Mouse (Mus musculus): ENCODE measurements around the gene Gba. TPM values are rescaled to one million over a fixed set of nuclear protein-coding genes. Genes with fewer than 3 reads are reported as not detected.

The Gba gene
- polyA plus RNA-seq, 1 experiment from 2014 or later: 46.5 TPM

DNA sequence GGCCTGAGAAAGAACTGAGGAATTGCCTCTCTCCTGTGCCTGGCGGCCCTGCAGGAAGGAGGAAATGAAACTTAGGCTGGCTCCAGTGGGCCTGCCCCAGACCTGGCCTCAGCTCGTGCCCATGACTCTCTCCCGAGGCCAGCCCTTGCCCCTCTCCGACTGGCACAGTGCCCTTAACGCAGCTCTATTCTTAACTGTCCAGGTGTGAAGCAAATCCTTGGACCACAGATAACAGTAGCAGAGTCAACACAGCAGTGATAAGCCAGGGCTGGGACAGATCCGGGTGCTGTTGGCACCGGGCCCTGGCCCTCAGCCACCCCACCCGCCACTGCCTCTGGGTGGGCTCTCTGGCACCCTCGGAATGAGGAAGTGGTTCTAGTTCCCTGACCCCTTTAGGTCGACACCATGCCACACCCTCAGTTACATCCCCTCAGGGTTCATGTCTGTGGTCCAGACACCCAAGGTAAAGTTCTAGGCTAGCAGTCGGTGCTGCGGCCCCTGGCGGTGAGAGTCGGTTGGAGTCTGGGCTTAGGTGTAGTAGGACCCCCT is 30.9 kb downstream of the Gba start:
- H3K4me1 ChIP-seq (ENCODE audit: control insufficient read depth, insufficient read depth, low read length): no peaks in the 10 kb centered on the region
- WGBS: 90% methylated on average over 14 of the region's 14 CpGs
- no peaks in the 10 kb centered on the region; the same call in 1 of the 2 replicates for H3K36me3 ChIP-seq (ENCODE audit: control insufficient read depth, insufficient read depth, low read length)
- H3K27me3 ChIP-seq (ENCODE audit: control insufficient read depth, insufficient read depth, low read length): no peaks in the 10 kb centered on the region
- no peaks in the 10 kb centered on the region for H3K9me3 ChIP-seq (ENCODE audit: control insufficient read depth, low read length)
- no peak overlapping the region for H3K4me3 ChIP-seq (ENCODE audit: low read depth, low read length)
- no peak overlapping the region for H3K4me2 ChIP-seq (ENCODE audit: low read depth)
- no peak for DNase-seq (ENCODE audit: low spot score)
- no peak overlapping the region for H3K9ac ChIP-seq (ENCODE audit: low read length)
- H3K27ac ChIP-seq (ENCODE audit: low read depth, low read length): no peak overlapping the region
- no peak for ATAC-seq (ENCODE audit: insufficient read depth, low FRiP score, low TSS enrichment)

DNA sequence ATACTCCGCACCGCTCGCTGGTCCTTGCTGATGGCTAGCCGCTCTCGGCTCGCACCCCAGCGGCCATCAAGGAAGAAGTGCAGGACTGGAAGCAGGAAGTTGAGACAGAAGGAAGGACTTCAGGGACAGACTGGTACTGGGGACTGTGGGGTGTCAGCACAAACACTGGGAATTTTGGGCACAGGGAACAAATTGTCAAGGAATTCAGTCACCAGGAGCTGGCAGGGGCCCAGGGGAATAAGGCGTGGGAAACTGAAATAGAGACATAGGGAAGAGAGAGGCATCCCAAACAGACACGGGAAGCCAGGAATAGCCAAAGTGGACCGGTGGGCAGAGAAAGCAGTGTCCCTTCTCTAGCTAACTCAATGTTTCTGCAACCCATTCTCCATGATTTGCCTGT is 33.8 kb downstream of the Gba start:
- Histone ChIP-seq H3K4me3 (ENCODE audit: low read depth, low read length) (no peak overlapping the region), H3K4me2 (ENCODE audit: low read depth) (no peak overlapping the region), H3K36me3 (ENCODE audit: control insufficient read depth, insufficient read depth, low read length) (no peaks in the 10 kb centered on the region; the same call in none of the 2 replicates), H3K4me1 (ENCODE audit: control insufficient read depth, insufficient read depth, low read length) (no peaks in the 10 kb centered on the region), H3K9me3 (ENCODE audit: control insufficient read depth, low read length) (no peaks in the 10 kb centered on the region), H3K9ac (ENCODE audit: low read length) (no peak overlapping the region), H3K27ac (ENCODE audit: low read depth, low read length) (no peak overlapping the region), H3K27me3 (ENCODE audit: control insufficient read depth, insufficient read depth, low read length) (no peaks in the 10 kb centered on the region)
- 93% methylated on average over 10 of the region's 10 CpGs for WGBS
- DNase-seq (ENCODE audit: low spot score): no peak
- no peak for ATAC-seq (ENCODE audit: insufficient read depth, low FRiP score, low TSS enrichment)

DNA sequence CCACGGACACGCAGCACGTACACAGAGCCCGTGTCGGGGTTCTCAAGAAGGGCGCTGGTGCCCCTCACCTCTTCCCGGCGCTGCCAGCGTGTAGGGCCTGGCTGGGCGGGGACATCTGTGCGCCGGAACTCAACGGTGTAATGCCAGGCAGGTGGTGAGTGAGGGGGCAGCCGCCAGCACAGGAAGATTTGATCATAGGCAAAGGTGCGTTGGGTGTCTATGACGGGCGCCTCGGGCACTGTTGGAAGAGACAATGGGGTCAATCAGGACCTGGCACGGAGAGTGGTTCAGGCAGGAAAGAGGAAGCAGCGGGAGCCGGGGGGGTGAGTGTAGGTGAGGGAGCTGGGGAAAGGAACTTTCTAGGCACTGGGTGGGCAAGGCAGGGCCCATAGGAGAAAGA is 35.0 kb downstream of the Gba start:
- WGBS: 93% methylated on average over 21 of the region's 21 CpGs
- H3K9me3 ChIP-seq (ENCODE audit: control insufficient read depth, low read length): no peaks in the 10 kb centered on the region
- no peak overlapping the region for H3K9ac ChIP-seq (ENCODE audit: low read length)
- H3K4me3 ChIP-seq (ENCODE audit: low read depth, low read length): no peak overlapping the region
- H3K27me3 ChIP-seq (ENCODE audit: control insufficient read depth, insufficient read depth, low read length): no peaks in the 10 kb centered on the region
- no peak overlapping the region for H3K27ac ChIP-seq (ENCODE audit: low read depth, low read length)
- H3K4me1 ChIP-seq (ENCODE audit: control insufficient read depth, insufficient read depth, low read length): no peaks in the 10 kb centered on the region
- H3K4me2 ChIP-seq (ENCODE audit: low read depth): no peak overlapping the region
- H3K36me3 ChIP-seq (ENCODE audit: control insufficient read depth, insufficient read depth, low read length): no peaks in the 10 kb centered on the region; the same call in none of the 2 replicates
- DNase-seq (ENCODE audit: low spot score): no peak
- ATAC-seq (ENCODE audit: insufficient read depth, low FRiP score, low TSS enrichment): no peak

- DNase-seq (ENCODE audit: low spot score) (no peak), ATAC-seq (ENCODE audit: insufficient read depth, low FRiP score, low TSS enrichment) (no peak)
- Histone ChIP-seq H3K4me2 (ENCODE audit: low read depth) (no peak overlapping the region), H3K9ac (ENCODE audit: low read length) (no peak overlapping the region), H3K4me1 (ENCODE audit: control insufficient read depth, insufficient read depth, low read length) (peaks cover 3% of the 10 kb centered on the region), H3K9me3 (ENCODE audit: control insufficient read depth, low read length) (no peaks in the 10 kb centered on the region), H3K27ac (ENCODE audit: low read depth, low read length) (no peak overlapping the region), H3K27me3 (ENCODE audit: control insufficient read depth, insufficient read depth, low read length) (no peaks in the 10 kb centered on the region), H3K36me3 (ENCODE audit: control insufficient read depth, insufficient read depth, low read length) (no peaks in the 10 kb centered on the region; the same call in none of the 2 replicates), H3K4me3 (ENCODE audit: low read depth, low read length) (no peak overlapping the region)
- 65% methylated on average over 6 of the region's 12 CpGs for WGBS
Observed at GRCm38 (mm10) chr3:89238494-89238893, 35.8 kb downstream of the Gba start.

DNA sequence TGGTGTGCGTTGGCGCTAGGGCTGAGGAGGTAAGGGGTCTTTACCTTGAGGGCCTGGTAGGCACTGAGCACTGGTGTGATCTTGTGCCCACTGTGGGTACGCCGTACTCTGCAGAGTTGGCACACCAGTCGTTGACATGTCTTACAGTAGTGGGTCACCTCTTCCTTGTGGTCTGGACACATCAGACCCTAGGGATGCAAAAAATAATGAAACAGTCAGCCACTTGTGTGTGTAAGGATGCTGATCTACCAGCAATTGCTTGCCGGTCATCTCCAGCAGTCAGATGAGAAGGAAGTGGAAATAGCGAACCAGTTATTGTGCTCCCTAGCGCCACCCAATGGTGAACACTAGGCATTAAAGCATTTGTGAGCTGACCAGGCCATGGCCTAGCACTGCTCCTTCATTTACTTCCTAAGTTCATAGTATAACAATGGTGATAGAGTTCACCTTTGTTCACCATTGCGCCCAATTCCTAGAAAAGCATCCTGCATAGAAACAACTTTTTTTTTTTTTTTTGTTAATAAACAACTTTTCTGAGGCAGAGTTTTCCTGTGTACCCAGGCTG is 39.7 kb downstream of the Gba start:
- no peaks in the 10 kb centered on the region; the same call in 1 of the 2 replicates for H3K36me3 ChIP-seq (ENCODE audit: control insufficient read depth, insufficient read depth, low read length)
- H3K9me3 ChIP-seq (ENCODE audit: control insufficient read depth, low read length): no peaks in the 10 kb centered on the region
- WGBS: 74% methylated on average over 9 of the region's 9 CpGs
- no peak overlapping the region for H3K4me2 ChIP-seq (ENCODE audit: low read depth)
- H3K9ac ChIP-seq (ENCODE audit: low read length): no peak overlapping the region
- no peak for DNase-seq (ENCODE audit: low spot score)
- no peaks in the 10 kb centered on the region for H3K27me3 ChIP-seq (ENCODE audit: control insufficient read depth, insufficient read depth, low read length)
- ATAC-seq (ENCODE audit: insufficient read depth, low FRiP score, low TSS enrichment): no peak
- H3K27ac ChIP-seq (ENCODE audit: low read depth, low read length): no peak overlapping the region
- no peak overlapping the region for H3K4me3 ChIP-seq (ENCODE audit: low read depth, low read length)
- H3K4me1 ChIP-seq (ENCODE audit: control insufficient read depth, insufficient read depth, low read length): peaks cover 23% of the 10 kb centered on the region

GRCm38 (mm10) chr3:89243609-89244008 is 40.9 kb downstream of the Gba start:
- H3K9ac ChIP-seq (ENCODE audit: low read length): no peak overlapping the region
- peaks cover 23% of the 10 kb centered on the region for H3K4me1 ChIP-seq (ENCODE audit: control insufficient read depth, insufficient read depth, low read length)
- no peaks in the 10 kb centered on the region for H3K27me3 ChIP-seq (ENCODE audit: control insufficient read depth, insufficient read depth, low read length)
- H3K36me3 ChIP-seq (ENCODE audit: control insufficient read depth, insufficient read depth, low read length): peaks cover 3% of the 10 kb centered on the region; the same call in 1 of the 2 replicates
- ATAC-seq (ENCODE audit: insufficient read depth, low FRiP score, low TSS enrichment): no peak
- H3K4me3 ChIP-seq (ENCODE audit: low read depth, low read length): peak overlapping the region; percentile 70; the same call in 1 of the 2 replicates
- H3K27ac ChIP-seq (ENCODE audit: low read depth, low read length): peak overlapping the region; percentile 62; the same call in 1 of the 2 replicates
- DNase-seq (ENCODE audit: low spot score): peak; percentile 61
- peak overlapping the region; percentile 86 for H3K4me2 ChIP-seq (ENCODE audit: low read depth)
- WGBS: 11% methylated on average over 14 of the region's 14 CpGs
- H3K9me3 ChIP-seq (ENCODE audit: control insufficient read depth, low read length): no peaks in the 10 kb centered on the region

DNA sequence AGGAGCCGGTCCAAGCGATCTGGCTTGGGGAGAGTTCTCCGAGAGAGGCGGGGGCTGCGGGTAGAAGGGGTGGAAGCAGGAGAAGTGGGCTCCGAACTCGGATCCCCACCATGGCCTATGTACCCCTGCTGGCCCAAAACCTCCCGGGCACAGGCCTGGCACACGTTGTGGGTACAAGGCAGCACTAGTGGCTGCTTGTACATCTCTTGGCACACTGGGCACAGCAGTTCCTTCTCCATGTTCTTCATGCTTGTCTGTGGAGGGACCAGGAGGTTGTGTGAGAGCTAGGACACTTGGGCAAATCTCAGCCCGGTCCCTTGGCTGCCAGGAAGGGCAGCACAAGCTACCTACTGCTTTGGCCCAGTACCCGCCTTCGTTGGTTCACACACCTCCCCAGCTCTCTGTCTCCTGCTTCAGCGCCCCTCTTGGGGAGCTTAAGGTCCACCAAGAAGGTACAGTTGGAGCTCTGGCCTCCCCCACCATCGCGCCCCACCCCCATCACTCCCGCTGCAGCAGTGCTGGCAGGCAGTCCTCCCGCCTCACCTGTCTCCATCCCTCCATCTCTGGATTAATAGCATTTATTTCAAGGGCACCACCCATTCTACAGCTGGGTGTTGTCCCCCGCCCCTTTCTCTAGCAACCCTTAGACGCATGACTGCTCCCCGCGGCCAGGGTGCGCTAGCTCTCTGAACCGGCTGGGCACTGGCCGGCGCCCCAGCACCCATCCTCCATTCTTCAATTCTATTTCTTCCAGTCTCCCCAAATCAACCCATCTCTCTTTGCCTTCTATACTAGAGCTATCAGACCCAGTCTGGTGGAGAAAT is 41.6 kb downstream of the Gba start:
- ATAC-seq (ENCODE audit: insufficient read depth, low FRiP score, low TSS enrichment): peak; percentile 31; the same call in 1 of the 2 replicates
- peak overlapping the region; percentile 86 for H3K4me2 ChIP-seq (ENCODE audit: low read depth)

DNA sequence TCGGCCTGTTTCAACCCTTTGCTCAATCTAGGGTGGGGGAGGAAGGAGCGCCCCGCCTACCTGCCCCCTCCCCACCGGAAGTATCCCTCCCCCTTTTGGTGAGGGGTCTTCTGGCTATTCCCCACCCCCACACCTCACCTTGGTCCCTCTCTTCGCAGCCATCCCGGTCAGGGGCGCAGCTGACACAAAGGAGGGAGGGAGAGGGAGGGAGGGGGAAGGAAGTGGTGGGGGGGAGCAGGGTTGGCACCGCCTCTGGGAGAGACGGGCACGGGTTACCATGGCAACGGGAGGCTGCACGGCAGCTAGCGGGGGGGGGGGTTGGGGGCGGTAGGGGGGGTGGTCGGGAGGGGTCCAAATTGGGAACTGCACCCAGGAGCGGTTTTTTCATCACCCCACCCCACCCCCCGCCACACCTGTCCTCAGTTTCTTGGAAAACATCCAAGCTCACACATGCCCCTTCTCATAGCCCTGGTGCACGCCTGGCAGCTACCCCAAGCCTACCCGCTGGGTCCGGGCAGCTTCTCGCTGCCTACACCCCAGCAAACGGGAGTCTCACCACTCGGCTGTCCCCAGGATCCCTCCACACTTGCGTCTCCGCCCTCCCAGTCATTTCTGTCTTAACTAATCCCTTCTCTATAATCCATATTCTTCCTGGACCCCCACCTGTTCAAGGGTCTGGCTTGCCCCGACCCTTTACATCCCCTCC is 42.4 kb downstream of the Gba start:
- ATAC-seq (ENCODE audit: insufficient read depth, low FRiP score, low TSS enrichment): peak; percentile 51

More for the DNA sequence above, 41.6 kb downstream of the Gba start:
- Histone ChIP-seq H3K27ac (ENCODE audit: low read depth, low read length) (peak overlapping the region; percentile 62; the same call in 1 of the 2 replicates), H3K36me3 (ENCODE audit: control insufficient read depth, insufficient read depth, low read length) (0 out of 2 replicates have a peak, but pooled peaks cover 3% of the 10 kb centered on the region), H3K9ac (ENCODE audit: low read length) (peak overlapping the region; percentile 54), H3K9me3 (ENCODE audit: control insufficient read depth, low read length) (no peaks in the 10 kb centered on the region), H3K4me3 (ENCODE audit: low read depth, low read length) (peak overlapping the region; percentile 70), H3K27me3 (ENCODE audit: control insufficient read depth, insufficient read depth, low read length) (no peaks in the 10 kb centered on the region), H3K4me1 (ENCODE audit: control insufficient read depth, insufficient read depth, low read length) (peaks cover 23% of the 10 kb centered on the region)
- DNase-seq (ENCODE audit: low spot score): no peak
- WGBS: 13% methylated on average over 25 of the region's 25 CpGs

More for the DNA sequence above, 42.4 kb downstream of the Gba start:
- Histone ChIP-seq H3K4me2 (ENCODE audit: low read depth) (peak overlapping the region; percentile 86), H3K9ac (ENCODE audit: low read length) (peak overlapping the region; percentile 54), H3K4me1 (ENCODE audit: control insufficient read depth, insufficient read depth, low read length) (peaks cover 23% of the 10 kb centered on the region), H3K27me3 (ENCODE audit: control insufficient read depth, insufficient read depth, low read length) (no peaks in the 10 kb centered on the region), H3K9me3 (ENCODE audit: control insufficient read depth, low read length) (no peaks in the 10 kb centered on the region), H3K36me3 (ENCODE audit: control insufficient read depth, insufficient read depth, low read length) (0 out of 2 replicates have a peak, but pooled peaks cover 3% of the 10 kb centered on the region), H3K27ac (ENCODE audit: low read depth, low read length) (peak overlapping the region; percentile 62), H3K4me3 (ENCODE audit: low read depth, low read length) (peak overlapping the region; percentile 70)
- DNase-seq (ENCODE audit: low spot score): peak; percentile 74
- WGBS: 1% methylated on average over 21 of the region's 26 CpGs

All from neural tube, embryonic 11.5 days (tissue).